Mouse (Mus musculus): ENCODE results near the gene Trim54. TPM values are rescaled to one million over a fixed set of nuclear protein-coding genes. Genes with fewer than 3 reads are reported as not detected.

Gene Trim54
- polyA plus RNA-seq, 1 experiment from 2014 or later = 0.57 TPM

DNA sequence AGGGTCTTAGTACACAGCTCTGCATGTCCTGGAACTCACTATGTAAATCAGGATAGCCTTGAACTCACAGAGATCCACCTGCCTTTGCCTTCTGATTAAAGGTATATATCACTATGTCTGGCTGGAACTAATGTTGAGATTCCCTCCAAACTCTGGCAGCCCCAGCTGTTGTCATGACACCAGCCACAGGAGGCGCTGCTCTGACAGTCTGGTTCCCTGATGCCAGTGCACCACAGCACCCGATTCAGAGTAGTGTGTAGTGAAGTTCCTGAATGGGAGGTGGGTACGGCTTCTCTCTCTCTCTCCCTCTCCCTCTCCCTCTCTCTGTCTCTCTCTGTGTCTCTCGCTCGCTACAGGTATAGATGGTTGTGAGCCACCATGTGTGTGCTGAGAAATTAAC, 34.2 kb upstream of the Trim54 start:
- Histone ChIP-seq H3K4me3 (ENCODE audit: low read depth, low read length) (no peak overlapping the region), H3K9ac (ENCODE audit: low read depth, low read length) (no peak overlapping the region), H3K36me3 (ENCODE audit: control insufficient read depth, insufficient read depth) (peaks cover 4% of the 10 kb centered on the region; the same call in 1 of the 2 replicates), H3K4me1 (ENCODE audit: control insufficient read depth, low read depth, low read length) (no peaks in the 10 kb centered on the region; the same call in 1 of the 2 replicates), H3K27ac (ENCODE audit: low read length) (no peak overlapping the region), H3K27me3 (ENCODE audit: control insufficient read depth, insufficient read depth, low read depth, low read length) (no peaks in the 10 kb centered on the region), H3K4me2 (ENCODE audit: low read depth, low read length) (no peak overlapping the region), H3K9me3 (replicated peaks; ENCODE audit: control insufficient read depth, low read length) (no peaks in the 10 kb centered on the region)
- WGBS (ENCODE audit: insufficient replicate concordance) = 18% methylated on average over 5 of the region's 5 CpGs
- ATAC-seq (ENCODE audit: low read depth) = no peak

DNA sequence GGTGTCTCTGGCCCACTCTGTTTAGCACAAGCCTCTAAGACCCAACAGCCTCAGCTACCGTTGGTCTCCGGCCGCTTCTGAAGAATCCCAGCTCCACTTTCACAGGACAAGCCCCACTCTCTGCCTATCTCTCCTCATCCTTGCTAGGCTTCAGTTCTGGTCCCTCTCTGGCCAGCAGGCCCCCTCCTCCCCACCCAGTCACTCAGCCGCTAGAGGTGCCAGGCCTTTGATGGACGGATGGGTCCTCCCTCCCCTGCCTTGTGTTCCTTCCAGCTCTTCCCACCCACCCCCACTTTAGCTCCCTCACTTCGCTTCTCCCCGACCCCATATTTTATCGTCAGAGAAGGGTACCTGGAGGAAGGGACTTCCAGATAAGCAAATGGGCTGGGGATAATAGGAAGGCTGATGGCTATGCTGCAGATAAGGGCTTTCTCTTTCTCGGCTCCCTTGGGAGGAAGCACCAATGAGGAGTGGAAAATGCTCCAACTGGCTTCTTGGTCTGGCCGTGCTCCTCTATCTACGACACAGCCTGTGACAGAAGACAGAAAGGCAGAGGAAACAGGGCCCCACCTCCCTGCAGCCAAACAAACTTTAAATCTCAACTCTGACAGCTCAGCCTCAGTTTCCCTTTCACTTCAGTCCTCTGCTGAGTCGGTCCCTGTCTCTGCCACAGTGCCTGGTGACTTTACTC, 33.4 kb upstream of the Trim54 start:
- Histone ChIP-seq H3K9me3 (replicated peaks; ENCODE audit: control insufficient read depth, low read length) (no peaks in the 10 kb centered on the region), H3K4me3 (ENCODE audit: low read depth, low read length) (no peak overlapping the region), H3K4me1 (ENCODE audit: control insufficient read depth, low read depth, low read length) (no peaks in the 10 kb centered on the region; the same call in 1 of the 2 replicates), H3K4me2 (ENCODE audit: low read depth, low read length) (no peak overlapping the region), H3K9ac (ENCODE audit: low read depth, low read length) (no peak overlapping the region), H3K27me3 (ENCODE audit: control insufficient read depth, insufficient read depth, low read depth, low read length) (no peaks in the 10 kb centered on the region; the same call in 1 of the 2 replicates), H3K36me3 (ENCODE audit: control insufficient read depth, insufficient read depth) (peaks cover 3% of the 10 kb centered on the region; the same call in 1 of the 2 replicates), H3K27ac (ENCODE audit: low read length) (no peak overlapping the region)
- WGBS (ENCODE audit: insufficient replicate concordance) = 15% methylated on average over 12 of the region's 12 CpGs
- ATAC-seq (ENCODE audit: low read depth) = no peak

GRCm38 (mm10) chr5:31083949-31084348, 32.6 kb upstream of the Trim54 start:
- Histone ChIP-seq H3K27me3 (ENCODE audit: control insufficient read depth, insufficient read depth, low read depth, low read length) (peaks cover 3% of the 10 kb centered on the region; the same call in 1 of the 2 replicates), H3K4me1 (ENCODE audit: control insufficient read depth, low read depth, low read length) (no peaks in the 10 kb centered on the region; the same call in 1 of the 2 replicates), H3K27ac (ENCODE audit: low read length) (no peak overlapping the region), H3K9me3 (replicated peaks; ENCODE audit: control insufficient read depth, low read length) (no peaks in the 10 kb centered on the region), H3K4me3 (ENCODE audit: low read depth, low read length) (no peak overlapping the region), H3K9ac (ENCODE audit: low read depth, low read length) (no peak overlapping the region), H3K36me3 (ENCODE audit: control insufficient read depth, insufficient read depth) (no peaks in the 10 kb centered on the region), H3K4me2 (ENCODE audit: low read depth, low read length) (no peak overlapping the region)
- no peak for ATAC-seq (ENCODE audit: low read depth)
- WGBS (ENCODE audit: insufficient replicate concordance) = 34% methylated on average over 8 of the region's 8 CpGs

- ATAC-seq (ENCODE audit: low read depth) = no peak
- H3K4me3 ChIP-seq (ENCODE audit: low read depth, low read length) = no peak overlapping the region
- no peaks in the 10 kb centered on the region for H3K36me3 ChIP-seq (ENCODE audit: control insufficient read depth, insufficient read depth)
- WGBS (ENCODE audit: insufficient replicate concordance) = 31% methylated on average over 7 of the region's 7 CpGs
- H3K4me2 ChIP-seq (ENCODE audit: low read depth, low read length) = no peak overlapping the region
- peaks cover 22% of the 10 kb centered on the region for H3K27me3 ChIP-seq (ENCODE audit: control insufficient read depth, insufficient read depth, low read depth, low read length)
- H3K9me3 ChIP-seq (replicated peaks; ENCODE audit: control insufficient read depth, low read length) = no peaks in the 10 kb centered on the region
- no peaks in the 10 kb centered on the region; the same call in 1 of the 2 replicates for H3K4me1 ChIP-seq (ENCODE audit: control insufficient read depth, low read depth, low read length)
- H3K9ac ChIP-seq (ENCODE audit: low read depth, low read length) = no peak overlapping the region
- H3K27ac ChIP-seq (ENCODE audit: low read length) = no peak overlapping the region
Observed at GRCm38 (mm10) chr5:31086606-31087005, 29.9 kb upstream of the Trim54 start.

DNA sequence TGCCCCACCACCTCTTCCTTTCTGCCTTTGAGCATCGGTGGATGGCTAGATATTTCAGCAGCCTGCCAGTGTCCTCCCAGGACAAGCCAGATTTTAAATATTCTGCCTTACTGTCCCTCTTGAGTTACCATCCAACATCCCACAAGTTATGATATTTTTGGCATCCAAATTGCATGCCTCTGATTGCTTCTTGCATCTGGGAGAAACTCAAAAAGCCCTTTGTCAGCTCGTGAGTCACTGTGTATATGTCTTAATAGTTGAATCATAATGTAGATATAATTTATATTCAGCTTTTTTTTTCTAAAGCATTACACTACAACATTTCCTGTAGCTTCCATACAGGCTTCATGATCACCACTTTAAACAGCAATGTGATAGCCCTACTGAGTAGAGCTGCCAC, 29.4 kb upstream of the Trim54 start:
- Histone ChIP-seq H3K4me2 (ENCODE audit: low read depth, low read length) (no peak overlapping the region), H3K36me3 (ENCODE audit: control insufficient read depth, insufficient read depth) (no peaks in the 10 kb centered on the region), H3K27ac (ENCODE audit: low read length) (no peak overlapping the region), H3K27me3 (ENCODE audit: control insufficient read depth, insufficient read depth, low read depth, low read length) (peaks cover 28% of the 10 kb centered on the region), H3K4me3 (ENCODE audit: low read depth, low read length) (no peak overlapping the region), H3K9ac (ENCODE audit: low read depth, low read length) (no peak overlapping the region), H3K9me3 (replicated peaks; ENCODE audit: control insufficient read depth, low read length) (no peaks in the 10 kb centered on the region), H3K4me1 (ENCODE audit: control insufficient read depth, low read depth, low read length) (no peaks in the 10 kb centered on the region; the same call in 1 of the 2 replicates)
- no peak for ATAC-seq (ENCODE audit: low read depth)
- 62% methylated on average over 2 of the region's 2 CpGs for WGBS (ENCODE audit: insufficient replicate concordance)

DNA sequence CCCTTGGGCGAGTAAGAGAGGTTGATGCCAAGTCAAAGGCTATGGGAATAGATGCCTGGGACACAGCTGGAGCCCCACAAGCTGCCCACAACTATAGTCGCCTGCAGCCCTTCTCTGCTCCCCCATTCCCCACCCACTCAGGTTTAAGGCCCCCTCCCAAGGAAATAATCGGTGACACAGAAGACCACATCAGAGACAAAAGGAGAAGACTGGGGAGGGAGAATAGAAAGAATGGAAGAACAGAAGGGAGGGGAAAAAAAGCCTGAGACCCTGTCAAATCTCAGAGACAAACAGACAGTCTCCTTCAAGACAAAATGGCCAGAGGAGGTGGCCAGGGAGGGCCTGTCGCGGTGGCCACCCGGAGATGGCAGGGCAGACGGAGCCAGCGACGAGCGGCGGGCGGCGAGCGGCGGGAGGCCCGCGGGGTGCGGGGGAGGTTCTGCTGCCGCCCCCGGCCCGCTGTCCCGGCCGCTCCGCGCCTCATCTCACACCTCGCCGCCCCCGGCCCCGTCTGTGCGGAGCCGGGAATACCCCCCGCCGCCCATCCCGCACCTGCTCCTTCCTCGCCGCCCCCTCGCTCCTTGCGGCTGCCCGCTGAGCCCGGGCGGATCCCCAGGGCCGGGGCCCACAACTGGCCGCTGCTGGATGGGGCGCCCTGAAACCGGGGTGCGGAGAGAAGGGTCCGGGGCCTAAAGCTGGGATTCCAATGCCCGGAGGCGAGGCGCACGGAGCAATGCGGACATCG, 24.1 kb upstream of the Trim54 start:
- Histone ChIP-seq H3K27ac (ENCODE audit: low read length) (no peak overlapping the region), H3K27me3 (ENCODE audit: control insufficient read depth, insufficient read depth, low read depth, low read length) (peaks cover 75% of the 10 kb centered on the region), H3K9ac (ENCODE audit: low read depth, low read length) (no peak overlapping the region)

DNA sequence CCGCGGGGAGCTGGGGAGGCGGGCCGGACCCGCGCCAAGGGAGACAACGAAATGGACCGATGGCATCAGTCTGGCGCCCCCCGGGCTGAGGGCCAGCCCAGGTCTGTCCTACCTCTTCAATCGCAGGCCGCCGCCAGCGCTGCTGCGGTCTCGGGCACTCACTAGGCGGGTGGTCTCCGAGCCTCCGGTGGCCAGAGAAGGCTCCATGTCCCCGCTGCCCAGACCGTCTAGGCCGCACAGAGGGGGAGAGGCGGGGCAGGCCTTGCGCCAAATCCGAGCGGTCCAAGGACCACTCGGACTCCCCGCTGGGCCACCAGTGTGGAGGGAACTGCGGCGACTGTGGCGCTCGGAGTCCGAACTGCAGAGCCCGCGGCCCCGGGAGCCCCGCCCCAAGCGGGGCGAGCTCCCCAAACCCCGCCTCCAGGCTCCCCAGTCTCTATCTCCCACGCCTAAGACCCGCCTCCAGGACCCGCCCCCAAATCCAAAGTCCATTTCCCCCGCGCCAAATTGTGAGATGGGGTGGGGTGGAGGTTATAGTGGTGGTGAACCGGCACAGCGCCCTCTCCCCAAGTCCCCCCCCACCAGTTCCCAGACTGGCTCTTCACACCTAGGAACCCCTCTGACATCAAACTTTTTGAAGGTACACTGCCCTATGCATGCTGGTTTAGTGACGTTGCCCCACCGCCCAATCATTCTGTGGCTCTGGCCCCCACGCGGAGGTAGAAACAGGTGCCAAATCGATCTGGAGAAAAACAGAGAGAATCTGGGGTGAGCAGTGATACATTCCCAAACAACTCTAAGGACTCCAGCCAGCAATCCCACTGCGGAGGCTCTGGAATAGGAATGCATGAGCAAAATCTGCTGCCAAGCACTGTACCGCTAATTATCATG, 23.1 kb upstream of the Trim54 start:
- under 1% methylated on average over 53 of the region's 54 CpGs for WGBS (ENCODE audit: insufficient replicate concordance)
- ATAC-seq (ENCODE audit: low read depth) = peak; percentile 65
- Histone ChIP-seq H3K36me3 (ENCODE audit: control insufficient read depth, insufficient read depth) (no peaks in the 10 kb centered on the region), H3K4me1 (ENCODE audit: control insufficient read depth, low read depth, low read length) (peaks cover 3% of the 10 kb centered on the region), H3K4me3 (ENCODE audit: low read depth, low read length) (peak overlapping the region; percentile 46), H3K9ac (ENCODE audit: low read depth, low read length) (no peak overlapping the region), H3K4me2 (ENCODE audit: low read depth, low read length) (peak overlapping the region; percentile 60), H3K27me3 (ENCODE audit: control insufficient read depth, insufficient read depth, low read depth, low read length) (peaks cover 75% of the 10 kb centered on the region), H3K27ac (ENCODE audit: low read length) (no peak overlapping the region), H3K9me3 (replicated peaks; ENCODE audit: control insufficient read depth, low read length) (no peaks in the 10 kb centered on the region)

More for the DNA sequence above, 24.1 kb upstream of the Trim54 start:
- Histone ChIP-seq H3K9me3 (replicated peaks; ENCODE audit: control insufficient read depth, low read length) (no peaks in the 10 kb centered on the region), H3K4me1 (ENCODE audit: control insufficient read depth, low read depth, low read length) (peaks cover 3% of the 10 kb centered on the region), H3K36me3 (ENCODE audit: control insufficient read depth, insufficient read depth) (no peaks in the 10 kb centered on the region), H3K4me2 (ENCODE audit: low read depth, low read length) (peak overlapping the region; percentile 60), H3K4me3 (ENCODE audit: low read depth, low read length) (peak overlapping the region; percentile 46)
- WGBS (ENCODE audit: insufficient replicate concordance) = 6% methylated on average over 30 of the region's 53 CpGs
- ATAC-seq (ENCODE audit: low read depth) = no peak

DNA sequence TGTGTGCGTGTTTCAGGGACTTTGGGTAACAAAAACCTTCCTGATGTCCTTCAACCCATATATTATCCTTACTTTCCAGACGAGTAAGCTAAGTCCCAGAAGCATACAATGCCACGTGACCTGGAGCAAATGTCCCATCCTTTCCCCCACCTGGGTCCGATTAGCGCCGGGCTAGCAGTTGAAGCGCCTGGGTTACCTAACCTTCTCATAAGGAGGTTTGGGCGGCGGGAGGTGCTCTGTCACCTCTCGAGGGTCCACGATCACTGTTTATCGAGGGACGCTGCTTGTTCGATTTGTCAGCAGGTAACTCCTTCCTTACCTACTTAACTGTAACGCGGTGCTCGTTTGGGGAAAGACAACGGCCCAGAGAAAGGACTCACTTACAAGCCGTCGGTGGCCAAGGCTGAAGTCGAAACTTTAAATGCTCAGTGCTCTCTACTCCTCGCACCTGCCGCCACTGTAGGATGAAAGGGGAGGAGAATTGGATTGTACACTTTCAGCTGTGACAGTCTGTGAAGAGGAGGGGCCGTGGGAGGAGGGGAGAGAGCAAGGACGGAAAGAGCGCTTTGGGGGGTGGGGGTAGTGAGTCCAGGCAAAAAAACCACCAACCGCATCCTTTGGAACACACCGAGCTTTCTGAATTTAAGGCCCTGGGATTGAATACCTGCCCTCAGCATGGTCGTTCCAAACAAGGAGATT, 22.3 kb upstream of the Trim54 start:
- peaks cover 3% of the 10 kb centered on the region for H3K4me1 ChIP-seq (ENCODE audit: control insufficient read depth, low read depth, low read length)
- H3K4me3 ChIP-seq (ENCODE audit: low read depth, low read length) = peak overlapping the region; percentile 46
- no peak overlapping the region for H3K9ac ChIP-seq (ENCODE audit: low read depth, low read length)
- peaks cover 73% of the 10 kb centered on the region for H3K27me3 ChIP-seq (ENCODE audit: control insufficient read depth, insufficient read depth, low read depth, low read length)
- H3K4me2 ChIP-seq (ENCODE audit: low read depth, low read length) = peak overlapping the region; percentile 60
- ATAC-seq (ENCODE audit: low read depth) = no peak
- H3K9me3 ChIP-seq (replicated peaks; ENCODE audit: control insufficient read depth, low read length) = no peaks in the 10 kb centered on the region
- 3% methylated on average over 29 of the region's 29 CpGs for WGBS (ENCODE audit: insufficient replicate concordance)
- H3K36me3 ChIP-seq (ENCODE audit: control insufficient read depth, insufficient read depth) = no peaks in the 10 kb centered on the region
- H3K27ac ChIP-seq (ENCODE audit: low read length) = no peak overlapping the region
